Mouse (Mus musculus) neural tube, embryonic 14.5 days (tissue): Measurements from ENCODE around the gene Cmc2. TPM values are rescaled to one million over a fixed set of nuclear protein-coding genes. Genes with fewer than 3 reads are reported as not detected.

Experiments used
- ATAC-seq: fragments of 200-750 bp; cut with Nextera tagmentation; 2 replicates; pipeline ENCODE4 v1.8.0; 2017; ENCODE audit warnings: low read depth, mild to moderate bottlenecking, moderate TSS enrichment, moderate library complexity
- H3K27ac ChIP-seq: fragments of 300-500 bp; sonication (generic); 2 replicates; pipeline ENCODE4 v1.5.1; 2014; ENCODE audit warnings: low read depth, mild to moderate bottlenecking, control low read depth, low read length, moderate library complexity, mixed read lengths
- H3K27me3 ChIP-seq: fragments of 300-500 bp; sonication (generic); 2 replicates; pipeline ENCODE4 v1.6.1; 2014; ENCODE audit warnings: low read length; ENCODE audit not compliant: control insufficient read depth, insufficient read depth
- H3K36me3 ChIP-seq: fragments of 300-500 bp; sonication (generic); 2 replicates; pipeline ENCODE4 v1.6.1; 2014; ENCODE audit warnings: low read length, mixed read lengths; ENCODE audit not compliant: control insufficient read depth, insufficient read depth
- H3K4me1 ChIP-seq: fragments of 300-500 bp; sonication (generic); 2 replicates; pipeline ENCODE4 v1.6.1; 2014; ENCODE audit warnings: low read length; ENCODE audit not compliant: control insufficient read depth, insufficient read depth
- H3K4me2 ChIP-seq: fragments of 300-500 bp; sonication (generic); 2 replicates; pipeline ENCODE4 v1.6.1; 2014; ENCODE audit warnings: mild to moderate bottlenecking, low read depth, low read length, control low read depth
- H3K4me3 ChIP-seq: fragments of 300-500 bp; sonication (generic); 2 replicates; pipeline ENCODE4 v1.5.1; 2014; ENCODE audit warnings: low read depth, low read length, control low read depth, mixed read lengths
- H3K9ac ChIP-seq: fragments of 300-500 bp; sonication (generic); replicated peaks from 2 replicates; pipeline ENCODE4 v1.6.1; 2014; ENCODE audit warnings: low read depth, mild to moderate bottlenecking, control low read depth, low read length, mixed read lengths
- H3K9me3 ChIP-seq: fragments of 300-500 bp; sonication (generic); 2 replicates; pipeline ENCODE4 v1.6.1; 2016; ENCODE audit warnings: low read length; ENCODE audit not compliant: control insufficient read depth
- WGBS: fragments of 180-500 bp; shearing (Covaris S2); extraction: QIAGEN DNeasy Blood & Tissue Kit; methylation state at CpG from one replicate; pipeline ENCODE4 v1.1.7; 2014; 5-methylcytosine and 5-hydroxymethylcytosine counted together
- polyA plus RNA-seq: library from polyadenylated mRNA; unstranded; fragments of >200 nt; fragmentation: Nextera tagmentation; extraction: Ambion mirVana; gene quantifications from 2 replicates; pipeline ENCODE4 v1.2.1, GENCODE M21; 2014

The Cmc2 gene
- polyA plus RNA-seq, 1 experiment from 2014 or later, result 30.1 TPM

GRCm38 (mm10) chr8:116842678-116843077, 78.6 kb downstream of the Cmc2 start:
- no peak for ATAC-seq
- Histone ChIP-seq H3K4me1 (no peaks in the 10 kb centered on the region), H3K9me3 (no peaks in the 10 kb centered on the region), H3K4me3 (no peak overlapping the region), H3K27ac (no peak overlapping the region), H3K4me2 (no peak overlapping the region), H3K36me3 (no peaks in the 10 kb centered on the region), H3K9ac (no peak overlapping the region), H3K27me3 (no peaks in the 10 kb centered on the region)
- WGBS, result 83% methylated on average over 6 of the region's 6 CpGs

Other genes starting within 250 kb of the Cmc2 start
- 11.7 and 13.6 TPM in 2 replicates for gene Cdyl2, start 188.5 kb downstream of the Cmc2 start, polyA plus RNA-seq
- gene Cenpn, start 275 bp upstream of the Cmc2 start, polyA plus RNA-seq, result 6.1 and 7.1 TPM in 2 replicates
- 27.1 and 31.2 TPM in 2 replicates for gene Atmin, start 21.9 kb upstream of the Cmc2 start, polyA plus RNA-seq
- 4.4 and 5.9 TPM in 2 replicates for gene 1700030J22Rik, start 57.5 kb upstream of the Cmc2 start, polyA plus RNA-seq
- 106 and 111 TPM in 2 replicates for gene Gcsh, start 72.1 kb upstream of the Cmc2 start, polyA plus RNA-seq
- gene Pkd1l2, start 161.0 kb upstream of the Cmc2 start, polyA plus RNA-seq, result 0.07 and 0.18 TPM in 2 replicates
- 0.25 and 0.39 TPM in 2 replicates for gene Bco1, start 174.4 kb upstream of the Cmc2 start, polyA plus RNA-seq
- gene Gan, start 236.7 kb upstream of the Cmc2 start, polyA plus RNA-seq, result 3.5 and 4.1 TPM in 2 replicates